Mouse (Mus musculus) liver, embryonic 14.5 days (tissue): Measurements from ENCODE around the gene Slc2a1.

Source experiments
- CTCF ChIP-seq: IDR thresholded peaks from 2 replicates; pipeline ENCODE4 v1.5.1; 2016; ENCODE audit warnings: antibody characterized with exemption, low read depth, control low read depth
- EP300 ChIP-seq: IDR thresholded peaks from 2 replicates; pipeline ENCODE4 v1.6.1; 2016; ENCODE audit warnings: antibody characterized with exemption, low read depth

DNA sequence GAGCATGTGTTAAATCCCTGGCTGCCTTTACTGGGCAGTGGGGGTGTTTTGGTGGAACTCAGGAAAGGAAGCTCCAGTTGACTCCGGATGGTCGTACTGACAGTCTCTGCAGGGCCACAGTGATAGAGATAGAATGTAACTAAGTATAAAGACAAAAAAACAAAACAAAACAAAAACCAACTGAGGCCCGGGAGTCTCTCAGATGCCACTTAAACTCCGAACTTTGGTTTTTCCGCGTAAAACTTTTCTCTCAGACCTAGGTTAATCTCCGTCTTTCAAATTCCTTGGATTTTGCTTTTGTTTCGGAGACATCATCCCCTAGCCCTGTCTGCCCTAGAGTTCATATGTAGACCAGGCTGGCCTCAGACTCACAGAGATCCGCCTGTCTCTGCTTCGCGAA, 1.1 kb downstream of the Slc2a1 start:
- TF ChIP-seq CTCF (no peak), EP300 (no peak)
